ENCODE assay signal across 8 mouse cellular contexts in the genomic region with DNA sequence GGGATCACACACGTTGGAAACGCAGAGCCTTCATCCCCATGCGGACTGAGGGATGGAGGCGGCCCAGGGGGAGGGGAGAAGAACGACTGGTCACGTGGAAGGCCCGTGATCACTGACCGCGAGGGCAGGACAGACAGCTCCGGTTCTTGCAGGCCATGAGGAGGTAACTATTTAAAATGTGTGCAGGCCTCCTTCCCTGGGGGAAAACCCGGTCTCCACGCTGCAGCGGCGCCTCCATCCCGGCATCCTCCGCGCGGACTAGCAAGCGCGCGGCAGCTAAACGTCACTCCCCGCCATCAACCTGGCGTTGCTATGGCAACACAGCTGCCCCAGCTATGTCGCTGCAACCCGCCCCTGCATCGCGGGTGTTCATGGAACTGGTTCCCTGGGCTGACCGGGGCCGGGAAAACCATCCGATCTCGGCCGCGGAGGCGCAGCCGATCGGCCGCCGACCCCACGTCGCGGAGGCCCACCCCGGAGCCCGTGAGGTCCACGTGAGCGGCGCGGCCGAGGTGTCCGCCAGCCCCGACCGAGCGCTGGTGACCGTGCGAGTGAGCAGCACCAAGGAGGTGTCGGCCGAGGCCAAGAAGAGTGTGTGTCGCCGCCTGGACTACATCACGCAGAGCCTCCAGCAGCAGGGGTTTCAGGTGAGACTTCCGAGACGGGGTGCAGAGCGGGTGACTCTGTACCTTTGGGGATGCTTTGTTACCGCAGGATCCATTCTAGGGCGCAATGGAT. TPM values are rescaled to one million over a fixed set of nuclear protein-coding genes. Genes with fewer than 3 reads are reported as not detected.
DNase-seq lines count a peak whose midpoint lies in the region; ATAC-seq and TF ChIP-seq lines count a peak whose summit lies in the region.

No protein-coding gene starts in this region.

- DNase-seq in Muller cell, postnatal 12 days (ENCODE audit: inconsistent ontology term), result peak; percentile 88
- peak; percentile 89 for DNase-seq in cerebellum, adult 9-10 months
- DNase-seq in hindbrain, embryonic 10.5 days (ENCODE audit: low spot score), result peak; percentile 94
- peak; percentile 91 for DNase-seq in layer of hippocampus, adult 9-11 months
- peak; percentile 81 for DNase-seq in ovary, adult 18-20 months (ENCODE audit: low spot score)
- peak; percentile 90 for DNase-seq in thymus, adult 2 months

- peak; percentile 98 for ATAC-seq in frontal cortex, adult (ENCODE audit: low TSS enrichment)
- peak; percentile 95 for ATAC-seq in lung, embryonic 16.5 days (ENCODE audit: low read depth)

- peak overlapping the region; percentile 96 for H3K27ac ChIP-seq in hindbrain, embryonic 10.5 days
- H3K27ac ChIP-seq in lung, embryonic 16.5 days (ENCODE audit: low read length), result peak overlapping the region; percentile 76
- no peak overlapping the region for H3K27ac ChIP-seq in thymus, adult 2 months (ENCODE audit: control insufficient read depth, insufficient read depth, low read length)

- H3K36me3 ChIP-seq in hindbrain, embryonic 10.5 days, result peaks cover 10% of the 10 kb centered on the region; the same call in 1 of the 2 replicates
- no peaks in the 10 kb centered on the region for H3K36me3 ChIP-seq in lung, embryonic 16.5 days (ENCODE audit: control insufficient read depth, insufficient read depth, low read length)
- H3K36me3 ChIP-seq in thymus, adult 2 months (ENCODE audit: control insufficient read depth, insufficient read depth, low read length), result no peaks in the 10 kb centered on the region

- peak overlapping the region; percentile 66 for H3K4me2 ChIP-seq in lung, embryonic 16.5 days (ENCODE audit: low read depth, low read length)

- peak overlapping the region; percentile 79 for H3K4me3 ChIP-seq in hindbrain, embryonic 10.5 days
- peak overlapping the region; percentile 89 for H3K4me3 ChIP-seq in lung, embryonic 16.5 days (ENCODE audit: low read length)
- H3K4me3 ChIP-seq in thymus, adult 2 months (ENCODE audit: control insufficient read depth, insufficient read depth, low read length), result peak overlapping the region; percentile 72

- peak overlapping the region; percentile 86 for H3K9ac ChIP-seq in lung, embryonic 16.5 days (ENCODE audit: low read length)

- no peak for TF ChIP-seq CTCF in thymus, adult 2 months (IDR thresholded peaks at IDR 0.05; ENCODE audit: borderline replicate concordance, control insufficient read depth, extremely low read depth, insufficient read depth, low read length, poor library complexity)

- H3K9me3 ChIP-seq in hindbrain, embryonic 10.5 days, result no peaks in the 10 kb centered on the region
- H3K9me3 ChIP-seq in lung, embryonic 16.5 days (ENCODE audit: control insufficient read depth, low read length), result no peaks in the 10 kb centered on the region

- WGBS in hindbrain, embryonic 10.5 days, result under 1% methylated on average over 65 of the region's 65 CpGs
- under 1% methylated on average over 65 of the region's 65 CpGs for WGBS in lung, embryonic 16.5 days
- WGBS in thymus, adult 2 months, result under 1% methylated on average over 65 of the region's 65 CpGs

- no peaks in the 10 kb centered on the region for H3K27me3 ChIP-seq in hindbrain, embryonic 10.5 days (ENCODE audit: insufficient read depth, poor library complexity, severe bottlenecking)
- H3K27me3 ChIP-seq in lung, embryonic 16.5 days (ENCODE audit: control insufficient read depth, insufficient read depth, low read depth, low read length), result no peaks in the 10 kb centered on the region
- H3K27me3 ChIP-seq in thymus, adult 2 months (ENCODE audit: control insufficient read depth, insufficient read depth, low read length), result no peaks in the 10 kb centered on the region

- H3K4me1 ChIP-seq in hindbrain, embryonic 10.5 days (replicated peaks), result peaks cover 15% of the 10 kb centered on the region
- peaks cover 4% of the 10 kb centered on the region; the same call in 1 of the 2 replicates for H3K4me1 ChIP-seq in lung, embryonic 16.5 days (replicated peaks; ENCODE audit: control insufficient read depth, insufficient read depth, low read length)
- H3K4me1 ChIP-seq in thymus, adult 2 months (replicated peaks; ENCODE audit: control insufficient read depth, insufficient read depth, low read length), result no peaks in the 10 kb centered on the region

- no peak for TF ChIP-seq POLR2A in thymus, adult 2 months (IDR thresholded peaks at IDR 0.05; ENCODE audit: control insufficient read depth, extremely low read depth, insufficient read depth, low read length, poor library complexity)

RNA-seq across cellular contexts. Expression of a gene that starts 0.5 kb away (rescaled TPM):
- 20.1 and 21.1 TPM in 2 replicates for polyA plus RNA-seq in hindbrain, embryonic 10.5 days (2016; fragmentation: Nextera tagmentation; extraction: Ambion mirVana)
- polyA plus RNA-seq in lung, embryonic 16.5 days (2015; fragmentation: Nextera tagmentation; extraction: Ambion mirVana), result 15.3 and 16.7 TPM in 2 replicates
- 5.6 and 6.7 TPM in 2 replicates for polyA plus RNA-seq in thymus, adult 2 months (2012; rRNA removed)
